Mouse (Mus musculus) megakaryocyte, embryonic 14.5 days (primary cell): Measurements from ENCODE around the gene Olfr836.

Experiments used
- FLI1 ChIP-seq: IDR thresholded peaks from 2 replicates; pipeline ENCODE4 v1.6.1; 2012; ENCODE audit warnings: low read length, inconsistent platforms, mixed read lengths
- GATA1 ChIP-seq: IDR thresholded peaks from 3 replicates; pipeline ENCODE4 v1.6.1; 2012; ENCODE audit warnings: mixed read lengths, low read length, inconsistent platforms, borderline replicate concordance

DNA sequence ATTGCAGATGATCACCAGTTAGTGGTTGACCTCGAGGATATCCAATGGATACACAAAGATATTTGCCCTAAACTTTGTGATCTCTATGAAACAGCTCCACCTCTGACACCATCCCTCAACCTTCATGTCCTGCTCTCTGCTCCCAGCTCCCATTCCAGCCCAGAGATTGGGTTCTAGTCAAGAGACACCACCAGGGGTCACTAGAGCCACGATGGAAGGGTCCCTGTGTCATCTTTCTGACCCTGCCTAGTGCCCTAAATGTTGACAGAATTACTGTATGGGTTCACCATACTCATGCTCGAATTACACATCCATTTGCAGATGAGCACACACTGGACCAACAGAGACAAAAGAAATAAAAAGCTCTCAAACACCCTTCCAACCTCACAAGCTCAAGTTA is 35.2 kb upstream of the Olfr836 start:
- TF ChIP-seq GATA1 (no peak), FLI1 (no peak)
